Mouse (Mus musculus): ENCODE data around the gene Olfr648. TPM values are rescaled to one million over a fixed set of nuclear protein-coding genes. Genes with fewer than 3 reads are reported as not detected.

Gene Olfr648
- polyA plus RNA-seq (2015; fragmentation: Nextera tagmentation; extraction: Ambion mirVana), result 0.05 TPM in 1 of 2 replicates, not detected in the other

GRCm38 (mm10) chr7:104183292-104183691, at the start of gene Olfr648:
Gene Olfr648 (minus strand): TSS chr7:104183392.

DNA sequence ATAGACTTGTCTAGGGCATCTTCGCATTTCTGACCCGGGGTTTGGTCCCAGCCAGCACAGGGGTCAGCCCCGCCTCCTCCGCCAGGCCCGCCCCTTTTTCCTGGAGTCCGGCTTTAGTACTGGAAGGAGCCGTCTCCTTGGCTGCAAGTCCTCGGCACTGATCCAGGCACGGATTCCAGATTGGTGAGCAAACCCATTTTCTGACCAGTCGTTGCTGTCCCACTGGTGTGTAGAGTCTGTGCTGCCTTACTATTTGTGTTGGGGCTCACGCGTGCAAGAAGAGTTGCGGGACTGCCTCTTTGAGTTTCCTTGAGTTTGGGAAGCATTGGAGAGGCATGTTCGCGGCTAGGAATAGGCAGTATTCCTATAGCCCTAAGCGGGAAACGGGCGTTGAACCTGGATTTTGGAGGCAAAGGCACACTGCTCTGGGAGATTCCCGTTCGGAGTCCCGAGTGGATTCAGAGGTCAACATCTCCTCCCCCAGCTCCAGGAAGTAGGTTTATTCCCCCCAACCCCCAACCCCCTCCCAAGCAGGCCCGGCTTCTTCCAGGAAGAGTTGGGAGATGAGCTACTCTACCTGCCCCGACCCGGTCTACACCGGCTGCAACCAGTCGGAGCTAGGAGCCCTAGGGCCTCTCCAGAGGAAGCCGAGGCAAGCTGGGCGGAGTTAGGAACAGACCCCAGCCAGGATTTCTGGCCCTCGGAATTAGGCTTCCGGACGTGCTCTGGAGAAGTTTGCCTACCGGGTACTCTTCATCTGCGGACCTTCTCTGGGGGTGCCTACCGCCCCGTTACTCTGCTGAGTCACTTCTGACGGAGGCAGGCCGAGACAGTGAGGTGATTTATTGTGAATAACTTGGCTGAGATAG, 35.7 kb upstream of the Olfr648 start, which contains the start of gene Trim6:
Trim6 (plus strand) TSS at position 93 of the 869 bp plus-strand sequence.

GRCm38 (mm10) chr7:104195885-104196284, 12.7 kb upstream of the Olfr648 start, which contains the start of gene Olfr649:
Gene Olfr649 (minus strand): TSS chr7:104195985.

DNA sequence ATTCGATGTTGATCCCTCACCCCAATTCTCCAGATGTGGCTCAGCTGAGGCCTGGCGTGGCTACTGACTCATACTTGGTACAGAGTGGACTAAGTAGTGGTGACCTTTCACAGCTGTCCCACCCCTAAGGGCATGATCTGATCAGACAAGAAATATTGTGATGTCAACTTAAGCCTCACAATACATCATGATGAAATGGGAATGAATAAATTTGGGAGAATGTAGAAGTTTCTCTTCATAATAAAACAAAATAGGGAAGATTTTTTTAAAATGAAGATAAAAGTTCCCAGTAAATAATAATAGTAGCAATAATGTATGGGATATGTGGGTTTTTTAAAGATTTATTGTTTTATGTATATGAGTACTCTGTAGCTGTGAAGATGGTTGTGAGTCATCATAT, 32.7 kb downstream of the Olfr648 start, which contains the start of gene Ubqlnl:
Ubqlnl (minus strand) TSS at position 101 of the 400 bp plus-strand sequence.

DNA sequence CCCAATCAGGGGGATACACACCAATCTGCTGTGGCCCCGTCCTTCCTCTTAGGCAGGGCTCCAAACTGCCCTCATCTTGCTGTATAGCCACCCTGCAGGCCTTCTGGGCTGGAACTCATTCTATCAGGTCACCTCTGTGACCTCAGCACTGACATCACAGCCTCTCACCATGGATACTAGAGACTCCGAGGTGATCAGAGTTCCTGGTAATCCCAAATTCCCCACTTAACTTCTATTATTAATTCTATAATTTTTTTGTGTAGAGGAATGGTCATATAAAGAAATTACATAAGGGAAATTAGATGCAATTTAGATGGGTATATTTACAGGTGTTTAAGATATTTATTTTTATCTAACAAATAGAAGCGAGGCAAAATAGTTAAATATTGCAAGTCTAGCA, 40.0 kb downstream of the Olfr648 start, which contains the start of gene Ubqln3:
Ubqln3 (minus strand) TSS at position 101 of the 400 bp plus-strand sequence.

DNA sequence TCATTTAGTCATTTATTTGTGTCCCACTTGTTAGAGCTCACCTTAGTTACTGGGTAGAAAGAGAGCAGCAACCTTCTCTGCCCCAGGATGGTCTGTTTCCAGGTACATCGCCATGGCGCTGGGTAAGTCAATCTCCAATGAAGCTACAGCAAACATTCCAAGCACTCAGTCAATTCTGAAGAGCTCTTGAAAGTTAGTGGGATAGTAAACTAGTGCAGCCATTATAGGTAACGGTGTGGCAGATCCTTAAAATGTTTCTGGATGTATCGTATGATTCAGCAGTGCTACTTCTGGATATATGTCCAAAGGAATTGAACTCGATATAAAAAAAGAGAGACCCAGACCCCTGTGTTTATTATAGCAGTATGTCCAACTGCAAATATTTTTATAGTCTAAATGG, 45.9 kb downstream of the Olfr648 start, which contains the start of gene Olfr643:
Olfr643 (minus strand) TSS at position 101 of the 400 bp plus-strand sequence.

GRCm38 (mm10) chr7:104129726-104130125, 53.5 kb downstream of the Olfr648 start, which contains the start of gene Ubqln5:
Gene Ubqln5 (minus strand): TSS chr7:104129826.

Other genes with a start within 250 kb of the Olfr648 start
- not detected in 2 replicates for gene Olfr632, start 249.0 kb downstream of the Olfr648 start, polyA plus RNA-seq (2015; fragmentation: Nextera tagmentation; extraction: Ambion mirVana)
- not detected in 2 replicates for gene Olfr633, start 239.0 kb downstream of the Olfr648 start, polyA plus RNA-seq (2015; fragmentation: Nextera tagmentation; extraction: Ambion mirVana)
- not detected in 2 replicates for gene Olfr635, start 212.2 kb downstream of the Olfr648 start, polyA plus RNA-seq (2015; fragmentation: Nextera tagmentation; extraction: Ambion mirVana)
- not detected in 2 replicates for gene Olfr638, start 184.6 kb downstream of the Olfr648 start, polyA plus RNA-seq (2015; fragmentation: Nextera tagmentation; extraction: Ambion mirVana)
- not detected in 2 replicates for gene Olfr639, start 166.1 kb downstream of the Olfr648 start, polyA plus RNA-seq (2015; fragmentation: Nextera tagmentation; extraction: Ambion mirVana)
- not detected in 2 replicates for gene Olfr640, start 157.8 kb downstream of the Olfr648 start, polyA plus RNA-seq (2015; fragmentation: Nextera tagmentation; extraction: Ambion mirVana)
- gene Olfr641, start 147.9 kb downstream of the Olfr648 start, polyA plus RNA-seq (2015; fragmentation: Nextera tagmentation; extraction: Ambion mirVana), result not detected in 2 replicates
- not detected in 2 replicates for gene Olfr642, start 130.7 kb downstream of the Olfr648 start, polyA plus RNA-seq (2015; fragmentation: Nextera tagmentation; extraction: Ambion mirVana)
- not detected in 2 replicates for gene 4930516K23Rik, start 121.9 kb downstream of the Olfr648 start, polyA plus RNA-seq (2015; fragmentation: Nextera tagmentation; extraction: Ambion mirVana)
- gene Olfr644, start 111.5 kb downstream of the Olfr648 start, polyA plus RNA-seq (2015; fragmentation: Nextera tagmentation; extraction: Ambion mirVana), result not detected in 2 replicates
- gene Olfr645, start 97.9 kb downstream of the Olfr648 start, polyA plus RNA-seq (2015; fragmentation: Nextera tagmentation; extraction: Ambion mirVana), result not detected in 2 replicates
- not detected in 2 replicates for gene Olfr646, start 78.5 kb downstream of the Olfr648 start, polyA plus RNA-seq (2015; fragmentation: Nextera tagmentation; extraction: Ambion mirVana)
- gene Ubqln5, start 53.6 kb downstream of the Olfr648 start, polyA plus RNA-seq (2015; fragmentation: Nextera tagmentation; extraction: Ambion mirVana), result not detected in 2 replicates
- gene Olfr643, start 46.0 kb downstream of the Olfr648 start, polyA plus RNA-seq (2015; fragmentation: Nextera tagmentation; extraction: Ambion mirVana), result not detected in 2 replicates
- not detected in 2 replicates for gene Ubqln3, start 40.1 kb downstream of the Olfr648 start, polyA plus RNA-seq (2015; fragmentation: Nextera tagmentation; extraction: Ambion mirVana)
- gene Ubqlnl, start 32.8 kb downstream of the Olfr648 start, polyA plus RNA-seq (2015; fragmentation: Nextera tagmentation; extraction: Ambion mirVana), result not detected in 2 replicates
- gene Olfm5, start 18.6 kb downstream of the Olfr648 start, polyA plus RNA-seq (2015; fragmentation: Nextera tagmentation; extraction: Ambion mirVana), result not detected in 2 replicates
- gene Olfr649, start 12.6 kb upstream of the Olfr648 start, polyA plus RNA-seq (2015; fragmentation: Nextera tagmentation; extraction: Ambion mirVana), result not detected in 2 replicates
- gene Trim6, start 35.4 kb upstream of the Olfr648 start, polyA plus RNA-seq (2015; fragmentation: Nextera tagmentation; extraction: Ambion mirVana), result 0.56 and 0.97 TPM in 2 replicates
- gene Trim34a, start 61.1 kb upstream of the Olfr648 start, polyA plus RNA-seq (2015; fragmentation: Nextera tagmentation; extraction: Ambion mirVana), result 1.7 and 2.2 TPM in 2 replicates
- 0.45 and 0.63 TPM in 2 replicates for gene Trim5, start 104.7 kb upstream of the Olfr648 start, polyA plus RNA-seq (2015; fragmentation: Nextera tagmentation; extraction: Ambion mirVana)
- 5.1 and 5.9 TPM in 2 replicates for gene Trim12a, start 132.1 kb upstream of the Olfr648 start, polyA plus RNA-seq (2015; fragmentation: Nextera tagmentation; extraction: Ambion mirVana)
- 0.10 TPM in 1 of 2 replicates, not detected in the other for gene Trim34b, start 146.1 kb upstream of the Olfr648 start, polyA plus RNA-seq (2015; fragmentation: Nextera tagmentation; extraction: Ambion mirVana)
- 1.6 and 2.2 TPM in 2 replicates for gene Trim12c, start 170.0 kb upstream of the Olfr648 start, polyA plus RNA-seq (2015; fragmentation: Nextera tagmentation; extraction: Ambion mirVana)
- 0.12 and 0.28 TPM in 2 replicates for gene Trim30b, start 186.5 kb upstream of the Olfr648 start, polyA plus RNA-seq (2015; fragmentation: Nextera tagmentation; extraction: Ambion mirVana)
- gene Trim30c, start 217.4 kb upstream of the Olfr648 start, polyA plus RNA-seq (2015; fragmentation: Nextera tagmentation; extraction: Ambion mirVana), result 0.14 and 0.54 TPM in 2 replicates

Data from skeletal muscle tissue, postnatal 0 days (tissue).